Mouse (Mus musculus): ENCODE measurements around the gene Tnrc6c. TPM values are rescaled to one million over a fixed set of nuclear protein-coding genes. Genes with fewer than 3 reads are reported as not detected.

Gene Tnrc6c
- polyA plus RNA-seq, 1 experiment from 2014 or later: 32.5 TPM

DNA sequence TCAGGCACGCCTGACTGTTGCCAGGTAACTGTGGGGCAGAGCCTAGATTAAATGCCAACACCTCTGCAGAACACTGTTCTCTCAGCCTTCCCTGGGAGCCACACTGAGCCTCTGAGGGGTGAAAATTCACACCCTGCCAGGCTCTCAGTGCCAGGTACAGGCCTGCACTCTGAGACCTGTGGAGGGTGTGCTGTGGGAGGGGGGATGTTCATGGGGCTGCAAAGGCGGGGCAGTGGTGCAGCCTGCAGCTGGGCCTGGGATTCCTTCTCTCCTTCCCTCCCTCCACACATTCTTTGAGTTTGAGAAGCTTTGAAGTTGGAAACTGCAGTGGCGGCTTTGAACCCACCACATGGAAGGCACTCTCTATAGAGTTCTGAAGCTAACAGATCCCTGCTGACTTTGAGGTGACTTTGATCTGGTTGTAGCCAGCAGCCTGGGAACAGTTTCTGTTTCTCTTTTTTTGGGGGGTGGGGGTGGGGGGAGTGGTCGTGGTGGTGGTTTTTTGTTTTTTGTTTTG is 140.0 kb downstream of the Tnrc6c start:
- Histone ChIP-seq H3K36me3 (ENCODE audit: control insufficient read depth, insufficient read depth, low read length) (no peaks in the 10 kb centered on the region), H3K9me3 (ENCODE audit: control insufficient read depth, low read length) (no peaks in the 10 kb centered on the region), H3K4me1 (ENCODE audit: control insufficient read depth, insufficient read depth, low read length) (0 out of 2 replicates have a peak, but pooled peaks cover 3% of the 10 kb centered on the region), H3K4me3 (ENCODE audit: low read depth, low read length) (no peak overlapping the region), H3K9ac (replicated peaks; ENCODE audit: low read depth, low read length) (no peak overlapping the region), H3K27ac (ENCODE audit: low read depth, low read length) (no peak overlapping the region), H3K4me2 (ENCODE audit: low read depth, low read length) (no peak overlapping the region), H3K27me3 (ENCODE audit: control insufficient read depth, insufficient read depth, low read length) (no peaks in the 10 kb centered on the region)
- ATAC-seq (ENCODE audit: low read depth): no peak
- 56% methylated on average over 4 of the region's 4 CpGs for WGBS

DNA sequence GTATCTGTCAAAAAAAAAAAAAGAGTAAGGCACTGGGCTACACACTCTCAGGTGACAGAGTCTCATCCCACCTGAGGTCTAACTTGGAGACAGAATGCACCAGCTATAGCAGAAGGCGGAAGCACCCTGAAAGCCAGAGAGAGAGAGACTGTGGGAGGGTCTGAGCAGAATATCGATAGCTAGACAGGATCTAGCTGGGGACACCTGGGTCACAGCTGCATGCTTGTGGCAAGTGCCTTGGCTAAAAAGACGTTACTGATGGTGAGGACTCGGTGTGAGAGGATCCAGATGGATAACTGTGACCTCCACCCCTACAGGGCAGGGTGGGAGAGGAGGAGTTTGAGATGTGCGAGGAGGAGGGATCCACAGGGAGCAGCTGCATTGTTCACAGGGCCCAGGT is 142.9 kb downstream of the Tnrc6c start:
- no peak overlapping the region for H3K4me2 ChIP-seq (ENCODE audit: low read depth, low read length)
- WGBS: 41% methylated on average over 5 of the region's 5 CpGs

DNA sequence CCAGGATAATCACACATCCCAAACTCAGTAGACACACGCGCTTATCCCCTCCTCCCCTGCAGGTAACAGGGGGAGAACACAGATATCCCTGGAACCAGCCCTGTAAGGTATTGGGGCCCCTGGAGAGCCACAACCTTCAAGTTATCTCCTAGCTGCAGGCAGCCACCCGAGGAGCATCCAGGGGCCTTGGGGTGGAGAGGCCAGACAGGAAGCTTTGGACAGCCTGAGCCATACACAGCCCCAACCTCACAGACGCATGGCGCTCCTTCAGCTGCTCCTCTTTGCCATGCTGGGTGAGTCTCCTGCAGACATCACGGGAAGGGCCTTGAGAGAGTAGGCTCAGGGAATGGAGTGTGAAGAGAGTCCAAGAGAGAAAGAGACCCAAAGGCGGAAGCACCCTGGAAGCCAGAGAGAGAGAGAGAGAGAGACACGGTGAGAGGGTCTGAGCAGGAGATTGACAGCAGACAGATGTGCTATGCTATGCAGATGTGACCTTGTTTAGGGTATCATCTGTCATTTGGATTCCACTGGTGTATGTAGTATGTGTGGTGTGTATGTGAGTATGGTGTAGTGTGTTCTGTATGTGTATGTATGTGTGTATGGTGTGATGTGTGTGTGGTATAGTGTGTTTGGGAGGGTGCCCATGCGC is 143.5 kb downstream of the Tnrc6c start, which contains the start of gene 6030468B19Rik:
Gene 6030468B19Rik, plus strand, starts transcription at position 150 of the 649 bp plus-strand sequence.
- no peak within 1 kb of the TSS for H3K4me2 ChIP-seq (ENCODE audit: low read depth, low read length)
- no peak for ATAC-seq (ENCODE audit: low read depth)
- H3K4me1 ChIP-seq (ENCODE audit: control insufficient read depth, insufficient read depth, low read length): no peaks in the 10 kb centered on the region
- H3K9ac ChIP-seq (replicated peaks; ENCODE audit: low read depth, low read length): no peak within 1 kb of the TSS
- H3K27ac ChIP-seq (ENCODE audit: low read depth, low read length): no peak within 1 kb of the TSS
- H3K4me3 ChIP-seq (ENCODE audit: low read depth, low read length): no peak within 1 kb of the TSS
- WGBS: 64% methylated on average over 9 of the region's 9 CpGs
- H3K36me3 ChIP-seq (ENCODE audit: control insufficient read depth, insufficient read depth, low read length): no peaks in the 10 kb centered on the region
- H3K9me3 ChIP-seq (ENCODE audit: control insufficient read depth, low read length): no peaks in the 10 kb centered on the region
- H3K27me3 ChIP-seq (ENCODE audit: control insufficient read depth, insufficient read depth, low read length): no peaks in the 10 kb centered on the region

More for the DNA sequence above, 142.9 kb downstream of the Tnrc6c start:
- Histone ChIP-seq H3K9ac (replicated peaks; ENCODE audit: low read depth, low read length) (no peak overlapping the region), H3K36me3 (ENCODE audit: control insufficient read depth, insufficient read depth, low read length) (no peaks in the 10 kb centered on the region), H3K4me1 (ENCODE audit: control insufficient read depth, insufficient read depth, low read length) (no peaks in the 10 kb centered on the region), H3K27me3 (ENCODE audit: control insufficient read depth, insufficient read depth, low read length) (no peaks in the 10 kb centered on the region), H3K27ac (ENCODE audit: low read depth, low read length) (no peak overlapping the region), H3K9me3 (ENCODE audit: control insufficient read depth, low read length) (no peaks in the 10 kb centered on the region), H3K4me3 (ENCODE audit: low read depth, low read length) (no peak overlapping the region)
- no peak for ATAC-seq (ENCODE audit: low read depth)

DNA sequence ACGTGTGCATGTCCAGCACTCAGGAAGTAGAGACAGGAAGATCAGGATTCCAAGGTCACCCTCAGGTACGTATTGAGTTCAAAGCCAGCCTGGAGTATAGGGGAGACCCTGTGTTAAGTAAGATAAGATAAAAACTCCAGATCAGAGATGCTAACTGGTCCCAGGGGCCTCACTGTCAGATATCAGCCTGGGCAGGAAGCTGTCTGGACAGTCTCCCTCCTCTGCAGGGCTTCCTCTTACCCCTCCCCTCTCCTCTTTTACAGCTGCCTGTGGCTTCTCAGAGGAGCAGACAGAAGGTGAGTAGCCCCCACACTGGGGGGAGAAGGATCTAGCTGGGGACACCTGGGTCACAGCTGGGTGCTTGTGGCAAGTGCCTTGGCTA is 144.1 kb downstream of the Tnrc6c start:
- Histone ChIP-seq H3K36me3 (ENCODE audit: control insufficient read depth, insufficient read depth, low read length) (no peaks in the 10 kb centered on the region), H3K4me2 (ENCODE audit: low read depth, low read length) (no peak overlapping the region), H3K4me1 (ENCODE audit: control insufficient read depth, insufficient read depth, low read length) (no peaks in the 10 kb centered on the region), H3K9ac (replicated peaks; ENCODE audit: low read depth, low read length) (no peak overlapping the region), H3K9me3 (ENCODE audit: control insufficient read depth, low read length) (no peaks in the 10 kb centered on the region), H3K27ac (ENCODE audit: low read depth, low read length) (no peak overlapping the region), H3K4me3 (ENCODE audit: low read depth, low read length) (no peak overlapping the region), H3K27me3 (ENCODE audit: control insufficient read depth, insufficient read depth, low read length) (no peaks in the 10 kb centered on the region)
- 69% methylated on average over 2 of the region's 2 CpGs for WGBS
- no peak for ATAC-seq (ENCODE audit: low read depth)

DNA sequence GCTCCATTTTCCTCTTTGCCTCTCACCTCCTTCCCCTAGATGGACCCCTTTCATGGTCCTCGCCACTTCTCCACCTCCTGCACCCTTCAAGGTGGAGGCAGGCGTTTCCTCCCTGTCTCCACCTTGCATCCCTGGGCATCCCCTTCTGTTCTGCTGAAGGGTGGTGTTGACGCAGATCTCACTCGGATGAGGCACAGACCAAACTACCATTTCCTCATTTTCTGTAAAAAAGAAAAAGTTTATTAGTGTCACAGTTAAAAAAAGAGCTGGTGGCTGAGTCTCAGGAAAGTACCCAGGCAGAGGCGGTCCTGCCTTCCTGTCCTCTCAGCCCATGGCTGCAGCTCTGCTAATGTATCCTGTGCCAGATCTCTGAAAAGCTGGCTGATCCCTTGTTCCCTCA is 145.1 kb downstream of the Tnrc6c start:
- no peaks in the 10 kb centered on the region for H3K9me3 ChIP-seq (ENCODE audit: control insufficient read depth, low read length)
- 74% methylated on average over 5 of the region's 5 CpGs for whole genome bisulfite sequencing
- no peak overlapping the region for H3K4me3 ChIP-seq (ENCODE audit: low read depth, low read length)
- ATAC-seq (ENCODE audit: low read depth): no peak
- H3K4me1 ChIP-seq (ENCODE audit: control insufficient read depth, insufficient read depth, low read length): no peaks in the 10 kb centered on the region
- no peaks in the 10 kb centered on the region for H3K36me3 ChIP-seq (ENCODE audit: control insufficient read depth, insufficient read depth, low read length)
- no peak overlapping the region for H3K4me2 ChIP-seq (ENCODE audit: low read depth, low read length)
- H3K9ac ChIP-seq (replicated peaks; ENCODE audit: low read depth, low read length): no peak overlapping the region
- H3K27me3 ChIP-seq (ENCODE audit: control insufficient read depth, insufficient read depth, low read length): no peaks in the 10 kb centered on the region
- no peak overlapping the region for H3K27ac ChIP-seq (ENCODE audit: low read depth, low read length)

DNA sequence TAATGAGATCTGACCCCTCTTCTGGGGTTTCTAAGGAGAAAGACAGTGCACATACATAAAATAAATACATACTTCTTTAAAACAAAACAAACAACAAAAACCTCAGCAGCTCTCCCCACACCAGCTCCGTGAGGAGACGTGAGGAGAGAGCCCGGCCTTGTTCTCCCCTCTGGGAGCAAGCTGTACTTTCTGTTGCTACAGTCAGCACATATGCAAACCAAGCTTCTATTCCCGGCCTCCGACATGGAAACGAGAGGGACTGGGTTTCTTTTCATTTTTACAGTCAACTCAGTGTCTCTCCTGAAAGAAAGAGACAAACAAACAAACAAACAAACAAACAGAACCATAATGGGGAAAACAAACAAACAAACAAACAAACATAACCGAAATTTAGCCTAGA is 145.9 kb downstream of the Tnrc6c start:
- Histone ChIP-seq H3K9ac (replicated peaks; ENCODE audit: low read depth, low read length) (no peak overlapping the region), H3K4me3 (ENCODE audit: low read depth, low read length) (no peak overlapping the region), H3K36me3 (ENCODE audit: control insufficient read depth, insufficient read depth, low read length) (no peaks in the 10 kb centered on the region), H3K4me2 (ENCODE audit: low read depth, low read length) (no peak overlapping the region), H3K27me3 (ENCODE audit: control insufficient read depth, insufficient read depth, low read length) (no peaks in the 10 kb centered on the region), H3K27ac (ENCODE audit: low read depth, low read length) (no peak overlapping the region), H3K9me3 (ENCODE audit: control insufficient read depth, low read length) (no peaks in the 10 kb centered on the region), H3K4me1 (ENCODE audit: control insufficient read depth, insufficient read depth, low read length) (no peaks in the 10 kb centered on the region)
- 81% methylated on average over 7 of the region's 7 CpGs for WGBS
- no peak for ATAC-seq (ENCODE audit: low read depth)

DNA sequence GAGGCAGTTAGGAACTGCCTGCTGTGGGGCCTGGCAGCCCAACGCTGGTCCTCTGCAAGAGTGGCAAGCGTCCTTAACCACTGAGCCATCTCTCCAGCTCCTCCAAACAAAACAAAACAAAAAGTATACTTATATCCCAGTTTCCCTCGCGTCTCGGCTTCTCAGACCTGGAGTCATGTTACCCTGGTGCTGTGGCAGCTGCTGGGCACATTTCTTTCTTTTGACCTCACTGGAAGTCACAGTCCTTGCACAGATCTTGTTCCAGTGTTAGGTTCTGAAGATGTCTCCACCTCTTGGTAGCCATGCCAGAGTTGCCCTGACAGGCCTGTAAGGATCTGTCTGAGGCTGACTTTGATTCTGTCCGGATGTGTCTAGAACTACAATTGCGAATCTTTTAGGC is 147.6 kb downstream of the Tnrc6c start:
- H3K36me3 ChIP-seq (ENCODE audit: control insufficient read depth, insufficient read depth, low read length): no peaks in the 10 kb centered on the region
- H3K4me2 ChIP-seq (ENCODE audit: low read depth, low read length): no peak overlapping the region
- no peak overlapping the region for H3K27ac ChIP-seq (ENCODE audit: low read depth, low read length)
- no peak overlapping the region for H3K4me3 ChIP-seq (ENCODE audit: low read depth, low read length)
- H3K4me1 ChIP-seq (ENCODE audit: control insufficient read depth, insufficient read depth, low read length): no peaks in the 10 kb centered on the region
- H3K9ac ChIP-seq (replicated peaks; ENCODE audit: low read depth, low read length): no peak overlapping the region
- 81% methylated on average over 7 of the region's 7 CpGs for WGBS
- no peaks in the 10 kb centered on the region for H3K27me3 ChIP-seq (ENCODE audit: control insufficient read depth, insufficient read depth, low read length)
- no peaks in the 10 kb centered on the region for H3K9me3 ChIP-seq (ENCODE audit: control insufficient read depth, low read length)
- no peak for ATAC-seq (ENCODE audit: low read depth)

DNA sequence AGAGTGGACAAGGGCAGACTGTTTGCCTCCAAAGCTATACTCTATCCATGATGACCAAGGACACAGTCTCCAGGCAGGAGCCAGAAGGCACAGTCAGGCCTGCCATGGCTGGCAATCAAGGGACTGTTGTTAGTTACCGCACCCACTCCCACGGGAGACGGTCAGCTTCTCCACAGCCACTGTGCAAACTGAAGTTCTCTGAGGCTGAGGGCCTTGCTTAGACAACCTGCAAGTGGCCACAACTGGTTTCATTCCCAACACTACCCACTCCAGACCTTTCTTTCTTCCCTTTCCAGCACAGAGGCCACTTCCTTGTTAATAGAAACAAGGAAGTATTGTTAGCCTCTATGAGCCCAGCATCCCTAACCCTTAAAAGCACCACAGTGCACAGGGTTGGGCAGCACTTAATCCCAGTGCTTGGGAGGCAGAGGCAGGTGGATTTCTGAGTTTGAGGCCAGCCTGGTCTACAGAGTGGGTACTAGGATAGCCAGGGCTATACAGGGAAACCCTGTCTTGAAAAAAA is 149.1 kb downstream of the Tnrc6c start:
- H3K9ac ChIP-seq (replicated peaks; ENCODE audit: low read depth, low read length): no peak overlapping the region
- H3K4me1 ChIP-seq (ENCODE audit: control insufficient read depth, insufficient read depth, low read length): no peaks in the 10 kb centered on the region
- 91% methylated on average over 3 of the region's 3 CpGs for WGBS
- no peaks in the 10 kb centered on the region for H3K9me3 ChIP-seq (ENCODE audit: control insufficient read depth, low read length)
- H3K36me3 ChIP-seq (ENCODE audit: control insufficient read depth, insufficient read depth, low read length): no peaks in the 10 kb centered on the region
- H3K4me2 ChIP-seq (ENCODE audit: low read depth, low read length): no peak overlapping the region
- no peak overlapping the region for H3K27ac ChIP-seq (ENCODE audit: low read depth, low read length)
- no peak overlapping the region for H3K4me3 ChIP-seq (ENCODE audit: low read depth, low read length)
- ATAC-seq (ENCODE audit: low read depth): no peak
- no peaks in the 10 kb centered on the region for H3K27me3 ChIP-seq (ENCODE audit: control insufficient read depth, insufficient read depth, low read length)

DNA sequence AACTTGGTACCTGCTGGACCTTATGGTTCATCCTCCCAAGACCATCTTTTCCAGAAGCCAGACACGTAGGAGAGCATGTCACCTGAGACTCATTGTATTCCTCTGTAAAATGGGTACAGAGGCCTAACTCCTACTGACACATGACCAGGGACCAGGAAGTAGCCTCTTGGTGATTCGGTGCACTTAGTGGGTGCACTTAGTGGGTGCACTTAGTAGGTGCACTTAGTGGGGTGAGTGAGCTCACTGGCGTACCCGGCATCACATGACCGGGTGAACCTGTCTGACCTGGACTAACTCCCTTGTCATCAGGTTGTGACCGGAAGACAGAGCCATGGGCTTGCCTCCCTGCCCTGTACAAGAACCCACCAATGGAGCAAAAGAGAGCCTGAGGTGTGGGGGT is 152.7 kb downstream of the Tnrc6c start:
- no peaks in the 10 kb centered on the region for H3K4me1 ChIP-seq (ENCODE audit: control insufficient read depth, insufficient read depth, low read length)
- no peak overlapping the region for H3K27ac ChIP-seq (ENCODE audit: low read depth, low read length)
- H3K9me3 ChIP-seq (ENCODE audit: control insufficient read depth, low read length): no peaks in the 10 kb centered on the region
- no peak for ATAC-seq (ENCODE audit: low read depth)
- WGBS: 91% methylated on average over 6 of the region's 6 CpGs
- H3K27me3 ChIP-seq (ENCODE audit: control insufficient read depth, insufficient read depth, low read length): peaks cover 7% of the 10 kb centered on the region
- no peaks in the 10 kb centered on the region for H3K36me3 ChIP-seq (ENCODE audit: control insufficient read depth, insufficient read depth, low read length)
- no peak overlapping the region for H3K4me3 ChIP-seq (ENCODE audit: low read depth, low read length)
- no peak overlapping the region for H3K4me2 ChIP-seq (ENCODE audit: low read depth, low read length)
- no peak overlapping the region for H3K9ac ChIP-seq (replicated peaks; ENCODE audit: low read depth, low read length)
